Mouse (Mus musculus): Measurements from ENCODE around the gene Adk. TPM values are rescaled to one million over a fixed set of nuclear protein-coding genes. Genes with fewer than 3 reads are reported as not detected.

Adk gene
- polyA plus RNA-seq, 1 experiment = 7.7 TPM

DNA sequence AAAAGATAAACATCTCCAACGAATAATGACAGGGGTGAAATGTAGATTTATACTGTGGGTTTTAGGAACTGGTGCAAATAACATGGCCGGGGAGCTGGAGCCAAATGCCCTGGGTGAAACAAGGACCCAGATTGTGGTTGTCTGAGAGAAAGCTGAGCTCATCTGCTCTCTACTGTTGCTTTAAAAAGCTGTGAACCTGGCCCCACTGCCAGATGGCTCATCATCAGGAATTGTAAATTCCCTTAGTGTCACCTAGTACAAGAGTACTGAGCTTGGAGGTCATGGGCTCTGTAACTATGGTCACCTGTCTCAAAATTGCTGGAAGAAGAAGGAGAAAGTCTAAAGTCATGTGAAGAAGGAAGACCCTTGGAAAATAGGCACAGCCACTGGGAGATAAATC lies 6.6 kb downstream of the Adk start:
- TF ChIP-seq CTCF (IDR thresholded peaks at IDR 0.05; ENCODE audit: extremely low read depth, insufficient read depth, insufficient read length, insufficient replicate concordance) = no peak
- no peak for TF ChIP-seq POLR2A (IDR thresholded peaks at IDR 0.05; ENCODE audit: low read depth, low read length)
- Histone ChIP-seq H3K36me3 (ENCODE audit: control insufficient read depth, insufficient read depth, low read length) (no peaks in the 10 kb centered on the region), H3K27me3 (ENCODE audit: control insufficient read depth, insufficient read depth, low read length) (no peaks in the 10 kb centered on the region), H3K27ac (ENCODE audit: insufficient read depth, low read length) (no peak overlapping the region), H3K4me3 (ENCODE audit: extremely low read depth, insufficient read depth, insufficient read length) (no peak overlapping the region), H3K4me1 (ENCODE audit: control insufficient read depth, insufficient read depth, insufficient read length) (no peaks in the 10 kb centered on the region)
- 90% methylated on average over 2 of the region's 2 CpGs for WGBS
- DNase-seq (ENCODE audit: low read depth in 1 of 2, low spot score in 2 of 2) = no peak

DNA sequence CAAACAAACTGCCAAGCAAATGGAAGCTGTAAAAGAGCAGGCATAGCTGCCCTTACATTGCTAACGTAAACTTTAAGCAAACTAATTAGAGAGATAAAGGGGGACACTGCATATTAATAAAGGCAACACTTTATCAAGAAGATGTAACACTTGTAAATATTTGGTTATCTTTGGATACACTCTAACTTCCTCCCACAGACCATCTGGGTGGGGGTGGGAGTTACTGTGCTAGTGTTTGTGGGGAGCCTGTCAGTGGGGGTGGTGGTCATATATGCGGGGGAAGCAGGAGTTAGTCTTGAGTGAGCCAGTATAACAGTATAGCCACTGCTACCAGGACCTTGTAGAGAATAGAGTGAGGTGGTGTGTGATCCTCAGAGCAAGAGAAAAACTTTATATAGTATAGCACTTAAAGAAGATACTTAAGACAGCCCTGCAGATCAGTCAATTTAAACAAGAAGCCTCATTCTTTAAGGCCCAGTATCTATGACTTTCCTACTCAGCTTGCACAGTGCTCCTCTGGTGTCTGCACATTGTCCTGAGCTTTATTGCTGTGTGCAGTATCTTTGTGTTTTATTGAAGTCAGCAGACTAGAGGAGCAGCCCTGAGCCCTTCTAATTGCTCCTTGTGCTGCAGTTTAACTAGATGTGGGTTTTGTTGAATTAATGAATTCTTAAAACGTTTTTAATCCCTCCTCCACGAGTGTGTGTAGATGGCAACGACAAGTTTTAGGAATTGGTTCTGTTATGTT lies 10.6 kb downstream of the Adk start:
- TF ChIP-seq CTCF (IDR thresholded peaks at IDR 0.05; ENCODE audit: extremely low read depth, insufficient read depth, insufficient read length, insufficient replicate concordance) = no peak
- Histone ChIP-seq H3K4me3 (ENCODE audit: extremely low read depth, insufficient read depth, insufficient read length) (no peak overlapping the region), H3K36me3 (ENCODE audit: control insufficient read depth, insufficient read depth, low read length) (no peaks in the 10 kb centered on the region), H3K27me3 (ENCODE audit: control insufficient read depth, insufficient read depth, low read length) (no peaks in the 10 kb centered on the region), H3K27ac (ENCODE audit: insufficient read depth, low read length) (no peak overlapping the region), H3K4me1 (ENCODE audit: control insufficient read depth, insufficient read depth, insufficient read length) (no peaks in the 10 kb centered on the region)
- WGBS = 83% methylated on average over 5 of the region's 5 CpGs
- DNase-seq (ENCODE audit: low read depth in 1 of 2, low spot score in 2 of 2) = no peak

DNA sequence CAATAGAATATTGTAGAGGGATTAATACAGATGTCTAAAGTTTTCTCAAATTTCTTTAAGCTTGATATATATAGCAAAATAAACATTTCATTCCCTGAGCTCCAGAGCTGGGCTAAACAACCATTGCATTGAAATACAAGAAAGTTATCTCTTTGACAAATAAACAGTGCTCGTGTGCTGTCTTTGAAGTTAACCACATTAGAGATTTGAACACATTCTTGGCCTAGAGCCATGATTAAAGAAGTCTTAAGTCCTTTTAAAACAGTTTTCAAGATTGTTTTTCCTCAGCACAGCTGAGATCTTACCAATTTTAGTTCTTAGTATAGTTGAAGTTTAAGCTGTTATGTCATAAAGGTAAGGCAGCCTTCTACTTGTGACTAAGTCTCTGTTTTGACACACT lies 11.9 kb downstream of the Adk start:
- TF ChIP-seq POLR2A (IDR thresholded peaks at IDR 0.05; ENCODE audit: low read depth, low read length) = no peak
- TF ChIP-seq CTCF (IDR thresholded peaks at IDR 0.05; ENCODE audit: extremely low read depth, insufficient read depth, insufficient read length, insufficient replicate concordance) = no peak
- H3K27ac ChIP-seq (ENCODE audit: insufficient read depth, low read length) = no peak overlapping the region
- H3K27me3 ChIP-seq (ENCODE audit: control insufficient read depth, insufficient read depth, low read length) = no peaks in the 10 kb centered on the region
- no peaks in the 10 kb centered on the region for H3K4me1 ChIP-seq (ENCODE audit: control insufficient read depth, insufficient read depth, insufficient read length)
- DNase-seq (ENCODE audit: low read depth in 1 of 2, low spot score in 2 of 2) = no peak
- WGBS = 32% methylated on average over 1 of the region's 1 CpGs
- no peaks in the 10 kb centered on the region for H3K36me3 ChIP-seq (ENCODE audit: control insufficient read depth, insufficient read depth, low read length)
- H3K4me3 ChIP-seq (ENCODE audit: extremely low read depth, insufficient read depth, insufficient read length) = no peak overlapping the region

DNA sequence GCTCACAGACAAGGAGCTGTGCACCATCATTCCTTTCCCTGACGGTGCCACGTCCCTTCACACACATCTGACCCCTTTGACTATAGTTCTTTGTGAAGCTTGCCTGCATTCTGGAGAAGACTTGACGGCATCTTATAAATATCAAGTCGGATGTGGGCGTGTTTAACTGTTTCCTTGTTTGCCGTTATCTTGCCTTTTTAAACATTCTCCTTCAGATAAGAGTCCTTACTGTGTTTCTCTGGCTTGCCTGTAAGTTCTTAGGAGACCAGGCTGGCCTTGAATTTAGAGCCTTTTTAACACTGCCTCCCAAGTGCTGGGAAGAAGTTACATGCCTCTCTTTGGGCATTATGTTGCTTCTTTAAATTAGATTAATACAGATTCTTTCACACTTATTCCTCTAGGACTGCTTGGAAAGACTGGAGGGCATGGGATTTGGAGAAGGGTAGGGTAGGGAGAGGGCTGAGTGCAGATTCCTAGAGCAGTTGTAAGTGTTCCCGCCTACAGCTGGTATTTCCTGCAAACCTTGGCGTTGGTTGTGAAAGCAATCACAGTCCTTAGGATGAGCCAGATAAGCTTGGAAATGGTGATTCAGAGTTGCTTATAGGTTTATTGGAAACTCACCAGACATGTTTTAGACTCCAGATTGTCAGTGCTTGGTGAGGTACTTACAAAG lies 13.3 kb downstream of the Adk start:
- no peaks in the 10 kb centered on the region for H3K27me3 ChIP-seq (ENCODE audit: control insufficient read depth, insufficient read depth, low read length)
- no peaks in the 10 kb centered on the region for H3K4me1 ChIP-seq (ENCODE audit: control insufficient read depth, insufficient read depth, insufficient read length)
- 71% methylated on average over 8 of the region's 8 CpGs for WGBS
- TF ChIP-seq POLR2A (IDR thresholded peaks at IDR 0.05; ENCODE audit: low read depth, low read length) (no peak), CTCF (IDR thresholded peaks at IDR 0.05; ENCODE audit: extremely low read depth, insufficient read depth, insufficient read length, insufficient replicate concordance) (no peak)
- H3K36me3 ChIP-seq (ENCODE audit: control insufficient read depth, insufficient read depth, low read length) = no peaks in the 10 kb centered on the region
- no peak overlapping the region for H3K27ac ChIP-seq (ENCODE audit: insufficient read depth, low read length)
- no peak for DNase-seq (ENCODE audit: low read depth in 1 of 2, low spot score in 2 of 2)
- H3K4me3 ChIP-seq (ENCODE audit: extremely low read depth, insufficient read depth, insufficient read length) = no peak overlapping the region

DNA sequence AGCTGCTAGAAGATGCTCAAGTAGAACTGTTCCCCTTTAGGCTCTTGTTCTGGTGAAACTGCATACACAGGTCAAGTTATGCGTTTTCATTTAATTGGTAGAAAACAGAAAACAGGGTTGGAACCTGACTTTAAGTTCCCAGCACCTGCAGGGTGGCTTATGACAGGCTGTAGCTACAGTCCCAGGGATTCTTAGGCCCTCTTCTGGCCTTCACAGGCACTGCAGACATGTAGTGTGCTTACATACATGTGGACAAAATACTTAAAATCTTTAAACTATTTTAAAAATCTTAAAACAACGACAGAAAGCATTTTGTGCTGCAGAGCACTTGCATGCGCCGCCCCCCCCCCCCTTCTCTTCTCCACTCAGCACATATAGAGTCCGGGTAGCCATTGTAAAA lies 17.2 kb downstream of the Adk start:
- TF ChIP-seq POLR2A (IDR thresholded peaks at IDR 0.05; ENCODE audit: low read depth, low read length) (no peak), CTCF (IDR thresholded peaks at IDR 0.05; ENCODE audit: extremely low read depth, insufficient read depth, insufficient read length, insufficient replicate concordance) (no peak)
- H3K36me3 ChIP-seq (ENCODE audit: control insufficient read depth, insufficient read depth, low read length) = no peaks in the 10 kb centered on the region
- no peaks in the 10 kb centered on the region for H3K4me1 ChIP-seq (ENCODE audit: control insufficient read depth, insufficient read depth, insufficient read length)
- H3K27me3 ChIP-seq (ENCODE audit: control insufficient read depth, insufficient read depth, low read length) = no peaks in the 10 kb centered on the region
- no peak overlapping the region for H3K4me3 ChIP-seq (ENCODE audit: extremely low read depth, insufficient read depth, insufficient read length)
- 88% methylated on average over 5 of the region's 5 CpGs for WGBS
- no peak for DNase-seq (ENCODE audit: low read depth in 1 of 2, low spot score in 2 of 2)
- H3K27ac ChIP-seq (ENCODE audit: insufficient read depth, low read length) = no peak overlapping the region

DNA sequence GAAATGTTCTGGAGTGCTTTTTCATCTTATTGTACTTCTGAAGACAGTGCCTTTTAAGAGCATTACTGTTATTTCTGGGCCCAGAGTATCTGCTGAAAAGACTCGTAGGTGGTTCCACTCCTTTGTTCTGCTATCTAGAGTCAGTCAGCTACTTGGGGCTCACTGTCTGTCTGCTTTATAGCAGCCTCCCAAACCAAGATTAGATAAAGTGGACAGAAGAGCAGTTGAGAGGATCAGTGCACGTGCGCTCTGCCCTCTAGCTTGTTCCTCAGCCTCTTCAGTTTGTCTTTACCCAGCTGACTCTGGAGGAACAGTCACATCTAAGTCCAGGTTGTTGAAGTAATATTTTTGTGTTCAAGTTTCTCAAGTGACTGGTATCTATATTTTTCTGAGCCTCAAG lies 21.6 kb downstream of the Adk start:
- no peaks in the 10 kb centered on the region for H3K36me3 ChIP-seq (ENCODE audit: control insufficient read depth, insufficient read depth, low read length)
- no peaks in the 10 kb centered on the region; the same call in 1 of the 2 replicates for H3K4me1 ChIP-seq (ENCODE audit: control insufficient read depth, insufficient read depth, insufficient read length)
- TF ChIP-seq POLR2A (IDR thresholded peaks at IDR 0.05; ENCODE audit: low read depth, low read length) (no peak), CTCF (IDR thresholded peaks at IDR 0.05; ENCODE audit: extremely low read depth, insufficient read depth, insufficient read length, insufficient replicate concordance) (no peak)
- DNase-seq (ENCODE audit: low read depth in 1 of 2, low spot score in 2 of 2) = no peak
- WGBS = 83% methylated on average over 3 of the region's 3 CpGs
- H3K27ac ChIP-seq (ENCODE audit: insufficient read depth, low read length) = no peak overlapping the region
- no peaks in the 10 kb centered on the region for H3K27me3 ChIP-seq (ENCODE audit: control insufficient read depth, insufficient read depth, low read length)
- no peak overlapping the region for H3K4me3 ChIP-seq (ENCODE audit: extremely low read depth, insufficient read depth, insufficient read length)

Measured in spleen, adult 2 months (tissue).